Mouse (Mus musculus) liver, embryonic 14.5 days (tissue): ENCODE data around the gene Golga4.

Experiments
- CTCF ChIP-seq: IDR thresholded peaks from 2 replicates; pipeline ENCODE4 v1.5.1; 2016; ENCODE audit warnings: antibody characterized with exemption, low read depth, control low read depth
- EP300 ChIP-seq: IDR thresholded peaks from 2 replicates; pipeline ENCODE4 v1.6.1; 2016; ENCODE audit warnings: antibody characterized with exemption, low read depth

DNA sequence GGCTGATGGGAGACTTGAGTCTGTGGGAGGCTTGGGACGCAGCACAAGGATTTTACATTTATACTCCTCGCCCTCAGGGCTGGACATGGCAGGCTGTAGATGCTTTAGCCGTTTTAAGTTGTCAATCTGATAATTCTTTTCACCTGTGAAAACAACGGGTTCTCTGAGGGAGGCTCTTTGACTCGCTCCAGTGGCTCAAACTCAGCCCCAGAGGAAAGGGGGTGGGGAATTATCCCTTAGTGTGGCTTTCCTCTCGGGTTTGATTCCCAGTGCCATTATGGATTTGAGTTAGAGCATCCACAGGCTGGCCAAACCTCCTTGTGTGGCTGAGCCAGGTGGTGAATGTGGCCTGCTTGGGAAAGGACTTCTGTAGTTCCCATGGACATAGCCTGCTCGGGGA, 118.1 kb downstream of the Golga4 start:
- TF ChIP-seq CTCF (no peak), EP300 (no peak)
